Mouse (Mus musculus): ENCODE results near the gene Oas2. TPM values are rescaled to one million over a fixed set of nuclear protein-coding genes. Genes with fewer than 3 reads are reported as not detected.

Oas2 gene
- polyA plus RNA-seq, 1 experiment = 9.0 TPM

DNA sequence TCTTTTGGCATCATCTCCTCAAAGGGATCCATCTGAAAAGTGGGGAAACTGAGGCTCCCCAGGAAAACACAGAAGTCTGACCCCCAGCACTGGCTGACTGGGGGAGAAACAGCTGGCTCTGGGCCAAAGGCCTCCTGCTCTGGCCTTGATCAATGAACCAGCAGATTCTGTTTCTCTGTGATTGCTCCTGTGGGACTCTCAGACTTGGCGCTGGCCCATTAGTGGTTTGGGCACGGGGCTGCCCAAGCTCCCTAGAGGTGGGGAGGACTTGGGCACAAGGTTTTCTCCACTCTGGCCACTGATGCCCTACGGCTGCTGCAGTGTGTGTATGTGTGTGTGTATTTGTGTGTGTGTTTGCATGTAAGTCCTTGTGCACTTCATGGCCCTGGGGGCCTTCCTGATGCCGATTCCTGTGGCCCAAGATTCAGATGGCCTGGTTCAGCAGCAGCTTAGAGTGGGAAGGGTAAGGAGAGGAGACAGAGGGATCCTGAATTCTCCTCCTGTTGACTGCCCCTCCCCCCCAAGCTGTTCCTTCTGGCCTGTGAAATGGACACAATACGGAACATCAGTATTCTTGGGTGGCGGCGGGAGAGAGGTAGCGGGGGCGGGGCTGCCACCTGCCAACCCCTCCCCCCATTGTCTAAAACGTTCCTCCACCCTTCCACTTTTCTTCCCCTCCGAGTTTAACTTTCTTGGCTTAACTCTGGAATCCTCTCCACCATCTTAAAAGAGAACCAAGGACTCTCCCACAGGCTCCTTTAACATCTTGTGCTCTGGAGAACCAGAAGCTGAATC lies 48.5 kb downstream of the Oas2 start:
- Histone ChIP-seq H3K36me3 (ENCODE audit: control insufficient read depth, insufficient read depth, low read length) (peaks cover 4% of the 10 kb centered on the region; the same call in 1 of the 2 replicates), H3K27me3 (ENCODE audit: control insufficient read depth, insufficient read depth, low read length) (no peaks in the 10 kb centered on the region), H3K4me1 (ENCODE audit: control insufficient read depth, insufficient read depth, insufficient read length) (peaks cover 39% of the 10 kb centered on the region), H3K27ac (ENCODE audit: insufficient read depth, low read length) (no peak overlapping the region), H3K4me3 (ENCODE audit: extremely low read depth, insufficient read depth, insufficient read length) (no peak overlapping the region)
- no peak for DNase-seq (ENCODE audit: low read depth in 1 of 2, low spot score in 2 of 2)
- WGBS = 54% methylated on average over 11 of the region's 11 CpGs
- TF ChIP-seq CTCF (IDR thresholded peaks at IDR 0.05; ENCODE audit: extremely low read depth, insufficient read depth, insufficient read length, insufficient replicate concordance) = no peak
- TF ChIP-seq POLR2A (IDR thresholded peaks at IDR 0.05; ENCODE audit: low read depth, low read length) = no peak

- peaks cover 7% of the 10 kb centered on the region; the same call in 1 of the 2 replicates for H3K36me3 ChIP-seq (ENCODE audit: control insufficient read depth, insufficient read depth, low read length)
- no peak for TF ChIP-seq POLR2A (IDR thresholded peaks at IDR 0.05; ENCODE audit: low read depth, low read length)
- TF ChIP-seq CTCF (IDR thresholded peaks at IDR 0.05; ENCODE audit: extremely low read depth, insufficient read depth, insufficient read length, insufficient replicate concordance) = no peak
- no peaks in the 10 kb centered on the region for H3K27me3 ChIP-seq (ENCODE audit: control insufficient read depth, insufficient read depth, low read length)
- peaks cover 24% of the 10 kb centered on the region for H3K4me1 ChIP-seq (ENCODE audit: control insufficient read depth, insufficient read depth, insufficient read length)
- 76% methylated on average over 16 of the region's 16 CpGs for WGBS
- no peak overlapping the region for H3K27ac ChIP-seq (ENCODE audit: insufficient read depth, low read length)
- no peak for DNase-seq (ENCODE audit: low read depth in 1 of 2, low spot score in 2 of 2)
- H3K4me3 ChIP-seq (ENCODE audit: extremely low read depth, insufficient read depth, insufficient read length) = no peak overlapping the region
Observed at GRCm38 (mm10) chr5:120698801-120699391, 50.8 kb downstream of the Oas2 start.

- no peak for DNase-seq (ENCODE audit: low read depth in 1 of 2, low spot score in 2 of 2)
- WGBS = 67% methylated on average over 3 of the region's 3 CpGs
- Histone ChIP-seq H3K27ac (ENCODE audit: insufficient read depth, low read length) (no peak overlapping the region), H3K4me3 (ENCODE audit: extremely low read depth, insufficient read depth, insufficient read length) (no peak overlapping the region), H3K27me3 (ENCODE audit: control insufficient read depth, insufficient read depth, low read length) (no peaks in the 10 kb centered on the region), H3K4me1 (ENCODE audit: control insufficient read depth, insufficient read depth, insufficient read length) (peaks cover 19% of the 10 kb centered on the region; the same call in 1 of the 2 replicates), H3K36me3 (ENCODE audit: control insufficient read depth, insufficient read depth, low read length) (peaks cover 7% of the 10 kb centered on the region; the same call in 1 of the 2 replicates)
- TF ChIP-seq POLR2A (IDR thresholded peaks at IDR 0.05; ENCODE audit: low read depth, low read length) = no peak
- no peak for TF ChIP-seq CTCF (IDR thresholded peaks at IDR 0.05; ENCODE audit: extremely low read depth, insufficient read depth, insufficient read length, insufficient replicate concordance)
Observed at GRCm38 (mm10) chr5:120698181-120698580, 51.5 kb downstream of the Oas2 start.

DNA sequence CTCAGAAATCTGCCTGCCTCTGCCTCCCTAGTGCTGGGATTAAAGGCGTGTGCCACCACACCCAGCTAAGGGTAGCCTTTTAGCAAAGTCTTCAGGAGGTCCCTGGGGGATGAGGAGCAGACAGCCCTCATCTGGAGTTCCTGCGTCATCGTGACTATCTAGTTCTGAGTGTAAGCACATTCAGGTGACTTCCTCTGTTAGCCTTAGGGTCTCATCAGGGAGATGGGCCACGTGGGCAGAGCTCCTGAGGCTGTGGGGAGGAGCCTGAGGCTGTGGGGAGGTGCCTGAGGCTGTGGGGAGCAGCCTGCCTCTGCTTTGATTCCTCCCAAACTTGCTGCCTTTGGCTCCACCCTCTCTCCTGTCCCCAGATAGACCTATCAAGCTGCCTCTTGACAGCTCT lies 52.8 kb downstream of the Oas2 start:
- peaks cover 9% of the 10 kb centered on the region; the same call in 1 of the 2 replicates for H3K36me3 ChIP-seq (ENCODE audit: control insufficient read depth, insufficient read depth, low read length)
- H3K4me3 ChIP-seq (ENCODE audit: extremely low read depth, insufficient read depth, insufficient read length) = no peak overlapping the region
- peaks cover 29% of the 10 kb centered on the region; the same call in 1 of the 2 replicates for H3K4me1 ChIP-seq (ENCODE audit: control insufficient read depth, insufficient read depth, insufficient read length)
- TF ChIP-seq CTCF (IDR thresholded peaks at IDR 0.05; ENCODE audit: extremely low read depth, insufficient read depth, insufficient read length, insufficient replicate concordance) (no peak), POLR2A (IDR thresholded peaks at IDR 0.05; ENCODE audit: low read depth, low read length) (no peak)
- 21% methylated on average over 4 of the region's 4 CpGs for WGBS
- H3K27me3 ChIP-seq (ENCODE audit: control insufficient read depth, insufficient read depth, low read length) = no peaks in the 10 kb centered on the region
- H3K27ac ChIP-seq (ENCODE audit: insufficient read depth, low read length) = peak overlapping the region; percentile 28; the same call in 1 of the 2 replicates
- DNase-seq (ENCODE audit: low read depth in 1 of 2, low spot score in 2 of 2) = peak; percentile 67 to 85

GRCm38 (mm10) chr5:120696057-120696743 lies 53.5 kb downstream of the Oas2 start:
- Histone ChIP-seq H3K27me3 (ENCODE audit: control insufficient read depth, insufficient read depth, low read length) (no peaks in the 10 kb centered on the region), H3K4me1 (ENCODE audit: control insufficient read depth, insufficient read depth, insufficient read length) (peaks cover 36% of the 10 kb centered on the region; the same call in 1 of the 2 replicates), H3K4me3 (ENCODE audit: extremely low read depth, insufficient read depth, insufficient read length) (no peak overlapping the region), H3K27ac (ENCODE audit: insufficient read depth, low read length) (peak overlapping the region; percentile 40), H3K36me3 (ENCODE audit: control insufficient read depth, insufficient read depth, low read length) (peaks cover 8% of the 10 kb centered on the region; the same call in 1 of the 2 replicates)
- peak; percentile 49 to 74 for DNase-seq (ENCODE audit: low read depth in 1 of 2, low spot score in 2 of 2)
- 65% methylated on average over 16 of the region's 16 CpGs for WGBS
- no peak for TF ChIP-seq POLR2A (IDR thresholded peaks at IDR 0.05; ENCODE audit: low read depth, low read length)
- TF ChIP-seq CTCF (IDR thresholded peaks at IDR 0.05; ENCODE audit: extremely low read depth, insufficient read depth, insufficient read length, insufficient replicate concordance) = no peak

GRCm38 (mm10) chr5:120694695-120695074 lies 55.0 kb downstream of the Oas2 start:
- DNase-seq (ENCODE audit: low read depth in 1 of 2, low spot score in 2 of 2) = no peak
- 24% methylated on average over 41 of the region's 41 CpGs for WGBS
- Histone ChIP-seq H3K4me1 (ENCODE audit: control insufficient read depth, insufficient read depth, insufficient read length) (peaks cover 46% of the 10 kb centered on the region; the same call in 1 of the 2 replicates), H3K36me3 (ENCODE audit: control insufficient read depth, insufficient read depth, low read length) (peaks cover 5% of the 10 kb centered on the region; the same call in 1 of the 2 replicates), H3K4me3 (ENCODE audit: extremely low read depth, insufficient read depth, insufficient read length) (peak overlapping the region; percentile 46; the same call in 1 of the 2 replicates), H3K27me3 (ENCODE audit: control insufficient read depth, insufficient read depth, low read length) (no peaks in the 10 kb centered on the region), H3K27ac (ENCODE audit: insufficient read depth, low read length) (peak overlapping the region; percentile 80)
- no peak for TF ChIP-seq POLR2A (IDR thresholded peaks at IDR 0.05; ENCODE audit: low read depth, low read length)
- TF ChIP-seq CTCF (IDR thresholded peaks at IDR 0.05; ENCODE audit: extremely low read depth, insufficient read depth, insufficient read length, insufficient replicate concordance) = no peak

Measured in spleen, adult 2 months (tissue).